Mouse (Mus musculus): ENCODE data around the gene Otulin. TPM values are rescaled to one million over a fixed set of nuclear protein-coding genes. Genes with fewer than 3 reads are reported as not detected.

Otulin gene
- 13.3 and 13.4 TPM in 2 replicates for polyA plus RNA-seq (2012; rRNA removed)

GRCm38 (mm10) chr15:27630601-27631383, at the start of gene Otulin:
Otulin (minus strand) TSS chr15:27630693.

Other genes starting within 250 kb of the Otulin start
- 12.0 and 12.9 TPM in 2 replicates for gene Ank, start 164.0 kb downstream of the Otulin start, polyA plus RNA-seq (2012; rRNA removed)
- gene Otulinl, start 50.9 kb upstream of the Otulin start, polyA plus RNA-seq (2012; rRNA removed), result 5.9 and 6.4 TPM in 2 replicates